Mouse (Mus musculus) leukemia stem cell, adult 10-12 weeks (primary cell): ENCODE measurements around the gene Olfr1057. TPM values are rescaled to one million over a fixed set of nuclear protein-coding genes. Genes with fewer than 3 reads are reported as not detected.

Experiments
- polyA plus RNA-seq: library from polyadenylated mRNA; stranded (reverse); fragments of >175 nt; gene quantifications from 2 replicates; pipeline ENCODE4 v1.2.3, GENCODE M21; 2012; ENCODE audit warnings: low replicate concordance

Olfr1057 gene
- not detected in 2 replicates for polyA plus RNA-seq

DNA sequence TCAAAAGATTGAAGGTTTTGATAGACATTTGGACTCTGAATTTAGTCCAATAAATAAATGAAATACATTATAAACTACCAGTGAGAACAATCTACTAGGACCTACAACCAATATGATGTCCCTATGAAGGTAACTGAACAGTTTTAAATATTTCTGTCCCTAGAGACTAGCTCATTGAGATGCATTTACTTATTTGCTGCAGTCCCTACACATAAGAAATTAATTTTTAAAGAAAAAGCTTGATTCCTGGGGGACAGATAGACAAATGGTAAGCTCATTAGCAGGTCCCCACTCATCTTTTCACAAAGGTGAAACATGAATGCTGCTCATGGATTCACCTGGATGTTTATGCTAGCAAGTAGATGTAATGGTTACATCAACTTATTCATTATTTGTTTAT, at the start of gene Olfr1057:
Gene Olfr1057 (minus strand): TSS at position 101 of the 400 bp plus-strand sequence.

GRCm38 (mm10) chr2:86426649-86427048, 48.5 kb upstream of the Olfr1057 start, which contains the start of gene Olfr1062:
Gene Olfr1062 (minus strand): TSS chr2:86426749.

DNA sequence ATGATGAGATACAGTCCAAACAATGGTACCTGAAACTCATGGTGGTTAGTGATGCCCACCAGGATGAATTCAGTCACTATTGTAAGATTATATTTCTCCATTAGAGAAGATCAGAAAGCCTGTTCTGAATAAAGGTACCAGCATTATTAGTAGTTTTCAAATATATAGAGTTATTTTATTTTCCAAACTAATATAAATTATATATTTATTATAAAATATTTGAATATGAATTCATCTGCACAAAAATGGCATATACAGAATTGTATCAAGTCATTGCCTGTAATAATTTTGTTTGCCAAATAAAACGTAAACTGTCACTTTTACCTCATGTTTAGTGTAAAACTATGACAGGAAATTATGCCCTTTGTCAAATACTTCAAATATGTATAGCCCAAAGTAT, 35.8 kb upstream of the Olfr1057 start, which contains the start of gene Olfr1061:
Gene Olfr1061 (minus strand): TSS at position 101 of the 400 bp plus-strand sequence.

GRCm38 (mm10) chr2:86388461-86388860, 10.3 kb upstream of the Olfr1057 start, which contains the start of gene Olfr1058:
Gene Olfr1058 (minus strand): TSS chr2:86388561.

GRCm38 (mm10) chr2:86362369-86362768, 15.8 kb downstream of the Olfr1057 start, which contains the start of gene Olfr1056:
Gene Olfr1056 (minus strand): TSS chr2:86362469.

GRCm38 (mm10) chr2:86350184-86350583, 28.0 kb downstream of the Olfr1057 start, which contains the start of gene Olfr1055:
Gene Olfr1055 (minus strand): TSS chr2:86350284.

DNA sequence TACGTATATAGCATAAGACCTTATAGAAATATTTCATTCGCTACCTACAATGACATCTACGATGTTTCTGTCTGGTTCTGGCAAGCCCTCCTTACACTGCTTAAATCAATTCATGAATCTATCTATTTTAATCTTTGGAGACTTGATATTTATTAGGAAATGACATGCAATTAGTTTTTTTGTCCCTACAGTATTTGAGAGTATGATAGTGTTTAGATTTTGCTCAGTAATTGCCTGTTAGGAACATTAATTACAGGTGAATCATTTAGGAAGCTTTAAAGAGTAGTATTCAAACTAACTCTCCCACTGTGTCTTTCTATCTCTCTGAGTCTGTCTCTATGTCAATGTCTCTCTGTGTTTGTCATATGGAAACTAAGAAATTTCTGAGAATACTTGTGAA, 42.9 kb downstream of the Olfr1057 start, which contains the start of gene Olfr1054:
Gene Olfr1054 (minus strand): TSS at position 101 of the 400 bp plus-strand sequence.

Other genes starting within 250 kb of the Olfr1057 start
- gene Olfr1039, start 242.5 kb downstream of the Olfr1057 start, polyA plus RNA-seq, result not detected in 2 replicates
- gene Olfr1040, start 231.7 kb downstream of the Olfr1057 start, polyA plus RNA-seq, result not detected in 2 replicates
- gene Olfr1042, start 216.6 kb downstream of the Olfr1057 start, polyA plus RNA-seq, result not detected in 2 replicates
- 0.19 TPM in 1 of 2 replicates, not detected in the other for gene Olfr1043, start 210.9 kb downstream of the Olfr1057 start, polyA plus RNA-seq
- gene Olfr1044, start 200.6 kb downstream of the Olfr1057 start, polyA plus RNA-seq, result not detected in 2 replicates
- gene Olfr52, start 192.7 kb downstream of the Olfr1057 start, polyA plus RNA-seq, result not detected in 2 replicates
- gene Olfr1045, start 175.4 kb downstream of the Olfr1057 start, polyA plus RNA-seq, result not detected in 2 replicates
- gene Olfr1046, start 159.1 kb downstream of the Olfr1057 start, polyA plus RNA-seq, result not detected in 2 replicates
- gene Olfr1047, start 147.0 kb downstream of the Olfr1057 start, polyA plus RNA-seq, result not detected in 2 replicates
- gene Olfr1048, start 138.1 kb downstream of the Olfr1057 start, polyA plus RNA-seq, result not detected in 2 replicates
- not detected in 2 replicates for gene Olfr1049, start 120.1 kb downstream of the Olfr1057 start, polyA plus RNA-seq
- not detected in 2 replicates for gene Olfr1051, start 99.3 kb downstream of the Olfr1057 start, polyA plus RNA-seq
- not detected in 2 replicates for gene Olfr1052, start 85.9 kb downstream of the Olfr1057 start, polyA plus RNA-seq
- gene Olfr1053, start 63.1 kb downstream of the Olfr1057 start, polyA plus RNA-seq, result not detected in 2 replicates
- not detected in 2 replicates for gene Olfr1054, start 43.0 kb downstream of the Olfr1057 start, polyA plus RNA-seq
- not detected in 2 replicates for gene Olfr1055, start 28.1 kb downstream of the Olfr1057 start, polyA plus RNA-seq
- gene Olfr1056, start 15.9 kb downstream of the Olfr1057 start, polyA plus RNA-seq, result not detected in 2 replicates
- not detected in 2 replicates for gene Olfr1058, start 10.2 kb upstream of the Olfr1057 start, polyA plus RNA-seq
- not detected in 2 replicates for gene Olfr1061, start 35.7 kb upstream of the Olfr1057 start, polyA plus RNA-seq
- gene Olfr1062, start 48.4 kb upstream of the Olfr1057 start, polyA plus RNA-seq, result not detected in 2 replicates
- gene Olfr1065, start 72.2 kb upstream of the Olfr1057 start, polyA plus RNA-seq, result not detected in 2 replicates
- not detected in 2 replicates for gene Olfr1066, start 77.9 kb upstream of the Olfr1057 start, polyA plus RNA-seq
- gene Olfr228, start 109.0 kb upstream of the Olfr1057 start, polyA plus RNA-seq, result not detected in 2 replicates
- gene Olfr1076, start 130.1 kb upstream of the Olfr1057 start, polyA plus RNA-seq, result not detected in 2 replicates
- gene Olfr1079, start 164.1 kb upstream of the Olfr1057 start, polyA plus RNA-seq, result not detected in 2 replicates
- not detected in 2 replicates for gene Olfr1080, start 179.8 kb upstream of the Olfr1057 start, polyA plus RNA-seq
- not detected in 2 replicates for gene Olfr1082, start 220.6 kb upstream of the Olfr1057 start, polyA plus RNA-seq